Mouse (Mus musculus) B cell, adult 2 months (primary cell): ENCODE measurements around the gene Mrpl34.
"Not testable (repeated sequence)": the region's sequence is repeated elsewhere in the genome, so short reads cannot be mapped to it uniquely, and the experiment has no call there.

Source experiments
- DNase-seq, 2 experiments: peaks; one replicate each; pipeline ENCODE4 v3.0.0; 2022

Gene Mrpl34

GRCm38 (mm10) chr8:71464513-71465500 is at the start of gene Mrpl34:
TSS of gene Mrpl34 (plus strand) at chr8:71464959.
- peak; percentile 98 to 99 for DNase-seq

GRCm38 (mm10) chr8:71422121-71422520 is 42.6 kb upstream of the Mrpl34 start:
- DNase-seq = no peak

GRCm38 (mm10) chr8:71432935-71433334 is 31.8 kb upstream of the Mrpl34 start:
- not testable (repeated sequence) for DNase-seq

GRCm38 (mm10) chr8:71437041-71437440 is 27.7 kb upstream of the Mrpl34 start:
- no peak for DNase-seq

GRCm38 (mm10) chr8:71441404-71441803 is 23.4 kb upstream of the Mrpl34 start:
- DNase-seq = peak; percentile 82 to 84

- no peak for DNase-seq
These were observed 19.7 kb upstream of the Mrpl34 start for GRCm38 (mm10) chr8:71445096-71445495.

GRCm38 (mm10) chr8:71451337-71451736 is 13.4 kb upstream of the Mrpl34 start:
- no peak for DNase-seq

- DNase-seq = no peak
These were observed 13.0 kb upstream of the Mrpl34 start for GRCm38 (mm10) chr8:71451777-71452176.

GRCm38 (mm10) chr8:71452669-71453068 is 12.1 kb upstream of the Mrpl34 start:
- DNase-seq = no peak

GRCm38 (mm10) chr8:71454668-71455067 is 10.1 kb upstream of the Mrpl34 start:
- no peak for DNase-seq

- no peak for DNase-seq
These were observed 7.9 kb upstream of the Mrpl34 start for GRCm38 (mm10) chr8:71456906-71457305.

- no peak for DNase-seq
These were observed 7.0 kb upstream of the Mrpl34 start for GRCm38 (mm10) chr8:71457659-71458270.

- DNase-seq = no peak
These were observed 4.0 kb upstream of the Mrpl34 start for GRCm38 (mm10) chr8:71460716-71461115.

GRCm38 (mm10) chr8:71461152-71461840 is 3.5 kb upstream of the Mrpl34 start:
- DNase-seq = no peak

GRCm38 (mm10) chr8:71462191-71462590 is 2.6 kb upstream of the Mrpl34 start:
- no peak for DNase-seq

- peak; percentile 70 to 75 for DNase-seq
These were observed 2.0 kb upstream of the Mrpl34 start for GRCm38 (mm10) chr8:71462786-71463185.

GRCm38 (mm10) chr8:71463188-71464033 is 1.3 kb upstream of the Mrpl34 start, which contains the start of gene Abhd8:
TSS of gene Abhd8 (minus strand) at chr8:71463655.
- peak; percentile 93 for DNase-seq

- no peak for DNase-seq
These were observed 974 bp downstream of the Mrpl34 start for GRCm38 (mm10) chr8:71465733-71466132.

GRCm38 (mm10) chr8:71466198-71466597 is 1.4 kb downstream of the Mrpl34 start:
- DNase-seq = no peak

- no peak for DNase-seq
These were observed 2.4 kb downstream of the Mrpl34 start for GRCm38 (mm10) chr8:71467201-71467600.

GRCm38 (mm10) chr8:71468001-71468400 is 3.2 kb downstream of the Mrpl34 start:
- DNase-seq = no peak

GRCm38 (mm10) chr8:71468916-71469315 is 4.2 kb downstream of the Mrpl34 start, which contains the start of gene Dda1:
TSS of gene Dda1 (plus strand) at chr8:71469199.
- DNase-seq = peak; percentile 96 to 97
